Mouse (Mus musculus) heart, embryonic 16.5 days (tissue): ENCODE measurements around the gene 4930402F06Rik. TPM values are rescaled to one million over a fixed set of nuclear protein-coding genes. Genes with fewer than 3 reads are reported as not detected.

ENCODE experiments used
- ATAC-seq: fragments of 200-750 bp; cut with Nextera tagmentation; replicated peaks from 2 replicates; pipeline ENCODE4 v1.8.0; 2017; ENCODE audit warnings: moderate number of reproducible peaks; ENCODE audit not compliant: insufficient read depth, low FRiP score; ENCODE audit errors: extremely low read depth
- H3K27ac ChIP-seq: fragments of 300-500 bp; sonication (generic); 2 replicates; pipeline ENCODE4 v1.5.1; 2014; ENCODE audit warnings: mild to moderate bottlenecking, low read length, control low read depth, moderate library complexity
- H3K27me3 ChIP-seq: fragments of 300-500 bp; sonication (generic); 2 replicates; pipeline ENCODE4 v1.6.1; 2014; ENCODE audit warnings: low read length, mixed read lengths; ENCODE audit not compliant: control insufficient read depth, insufficient read depth
- H3K36me3 ChIP-seq: fragments of 300-500 bp; sonication (generic); 2 replicates; pipeline ENCODE4 v1.6.1; 2014; ENCODE audit not compliant: control insufficient read depth, insufficient read depth
- H3K4me1 ChIP-seq: fragments of 300-500 bp; sonication (generic); 2 replicates; pipeline ENCODE4 v1.6.1; 2014; ENCODE audit warnings: low read length, mixed read lengths; ENCODE audit not compliant: control insufficient read depth, insufficient read depth
- H3K4me2 ChIP-seq: fragments of 300-500 bp; sonication (generic); 2 replicates; pipeline ENCODE4 v1.6.1; 2014; ENCODE audit warnings: low read depth, mild to moderate bottlenecking, control low read depth, low read length
- H3K4me3 ChIP-seq: fragments of 300-500 bp; sonication (generic); 2 replicates; pipeline ENCODE4 v1.5.1; 2014; ENCODE audit warnings: mild to moderate bottlenecking, control low read depth, low read length
- H3K9ac ChIP-seq: fragments of 300-500 bp; sonication (generic); 2 replicates; pipeline ENCODE4 v1.6.1; 2014; ENCODE audit warnings: low read length, control low read depth
- H3K9me3 ChIP-seq: fragments of 300-500 bp; sonication (generic); replicated peaks from 2 replicates; pipeline ENCODE4 v1.6.1; 2016; ENCODE audit warnings: low read length; ENCODE audit not compliant: control insufficient read depth
- WGBS: fragments of 180-500 bp; shearing (Covaris S2); extraction: QIAGEN DNeasy Blood & Tissue Kit; methylation state at CpG from one replicate; pipeline ENCODE4 v1.1.7; 2014; 5-methylcytosine and 5-hydroxymethylcytosine counted together
- polyA plus RNA-seq: library from polyadenylated mRNA; unstranded; fragments of >200 nt; fragmentation: Nextera tagmentation; extraction: Ambion mirVana; gene quantifications from 2 replicates; pipeline ENCODE4 v1.2.1, GENCODE M21; 2015

4930402F06Rik gene
- polyA plus RNA-seq, 1 experiment from 2014 or later, result not detected

DNA sequence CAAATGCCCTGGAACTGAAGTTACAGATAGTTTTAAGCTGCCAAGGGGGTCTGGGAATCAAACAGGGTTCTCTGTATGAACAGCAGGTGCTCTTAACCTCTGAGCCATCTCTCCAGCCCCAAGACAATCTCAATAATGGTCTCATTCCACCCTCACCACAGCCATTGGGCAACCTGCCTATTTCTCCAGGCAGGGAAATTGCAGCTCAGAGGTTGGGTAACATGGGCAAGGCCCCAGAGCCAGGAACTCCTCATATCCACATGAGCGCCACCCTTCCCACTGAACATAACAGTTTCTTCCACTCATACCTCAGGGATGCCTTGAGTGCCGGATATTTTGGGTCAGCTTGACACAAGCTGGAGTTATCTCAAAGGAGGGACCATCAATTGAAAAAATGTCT is 40.8 kb upstream of the 4930402F06Rik start:
- H3K4me2 ChIP-seq, result no peak overlapping the region
- 94% methylated on average over 2 of the region's 2 CpGs for WGBS
- no peak for ATAC-seq
- no peak overlapping the region for H3K27ac ChIP-seq
- no peaks in the 10 kb centered on the region for H3K36me3 ChIP-seq
- no peak overlapping the region for H3K4me3 ChIP-seq
- no peaks in the 10 kb centered on the region for H3K9me3 ChIP-seq
- no peak overlapping the region for H3K9ac ChIP-seq
- H3K27me3 ChIP-seq, result no peaks in the 10 kb centered on the region
- H3K4me1 ChIP-seq, result peaks cover 35% of the 10 kb centered on the region

DNA sequence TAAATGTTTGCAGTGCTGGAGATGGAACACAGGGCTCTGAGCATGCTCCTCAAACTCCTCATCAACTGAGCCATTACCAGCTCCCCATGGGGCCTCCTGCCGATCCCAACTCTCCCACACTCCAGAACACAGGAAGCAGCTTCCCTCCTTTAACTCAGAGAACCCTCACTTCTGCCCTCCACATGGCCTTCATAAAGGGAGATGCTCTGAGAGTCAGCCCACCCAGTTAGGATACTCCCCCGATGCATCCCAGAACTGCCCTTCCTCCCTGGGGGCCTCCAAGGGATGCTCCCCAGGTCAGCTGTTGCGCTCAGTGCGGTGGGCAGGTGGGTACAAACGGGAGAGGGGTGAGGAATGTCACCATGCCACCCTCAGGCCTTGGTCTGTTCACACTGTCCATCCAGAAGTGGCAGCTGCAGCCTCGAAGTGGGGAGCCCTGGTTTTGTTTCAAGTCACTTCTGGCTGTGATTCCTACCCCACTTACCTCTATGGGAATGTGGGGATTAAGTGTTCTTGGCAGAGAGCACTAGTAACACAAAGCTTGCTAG is 37.7 kb upstream of the 4930402F06Rik start:
- Histone ChIP-seq H3K27ac (peak overlapping the region; percentile 54), H3K9me3 (no peaks in the 10 kb centered on the region), H3K4me2 (no peak overlapping the region), H3K4me3 (no peak overlapping the region), H3K36me3 (0 out of 2 replicates have a peak, but pooled peaks cover 3% of the 10 kb centered on the region), H3K9ac (no peak overlapping the region), H3K4me1 (peaks cover 42% of the 10 kb centered on the region), H3K27me3 (no peaks in the 10 kb centered on the region)
- 62% methylated on average over 6 of the region's 6 CpGs for WGBS
- no peak for ATAC-seq

DNA sequence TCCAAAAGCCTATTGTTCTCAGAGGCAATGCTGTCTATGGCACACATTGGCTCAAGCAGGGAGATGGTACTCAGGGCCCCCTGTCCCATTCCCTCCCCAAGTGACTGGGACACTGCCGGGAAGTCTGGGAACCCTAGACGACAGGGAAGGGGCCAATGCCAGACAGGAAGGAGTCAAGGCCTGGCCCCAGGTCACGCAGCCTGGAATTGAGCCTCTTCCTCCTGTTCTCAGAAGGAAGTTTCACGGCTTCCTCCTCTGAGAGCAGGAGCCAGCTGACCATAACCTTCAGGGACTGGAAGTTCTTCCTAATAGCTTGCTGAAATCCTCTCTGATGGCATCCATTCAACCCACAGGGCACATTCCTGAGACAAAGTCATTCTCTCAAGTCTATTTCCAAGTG is 36.5 kb upstream of the 4930402F06Rik start:
- H3K4me2 ChIP-seq, result no peak overlapping the region
- H3K36me3 ChIP-seq, result peaks cover 5% of the 10 kb centered on the region; the same call in 1 of the 2 replicates
- WGBS, result 57% methylated on average over 4 of the region's 4 CpGs
- H3K27me3 ChIP-seq, result no peaks in the 10 kb centered on the region
- no peak overlapping the region for H3K4me3 ChIP-seq
- no peaks in the 10 kb centered on the region for H3K9me3 ChIP-seq
- H3K9ac ChIP-seq, result no peak overlapping the region
- peak; percentile 18; the same call in 1 of the 2 replicates for ATAC-seq
- H3K4me1 ChIP-seq, result peaks cover 51% of the 10 kb centered on the region
- H3K27ac ChIP-seq, result peak overlapping the region; percentile 60

DNA sequence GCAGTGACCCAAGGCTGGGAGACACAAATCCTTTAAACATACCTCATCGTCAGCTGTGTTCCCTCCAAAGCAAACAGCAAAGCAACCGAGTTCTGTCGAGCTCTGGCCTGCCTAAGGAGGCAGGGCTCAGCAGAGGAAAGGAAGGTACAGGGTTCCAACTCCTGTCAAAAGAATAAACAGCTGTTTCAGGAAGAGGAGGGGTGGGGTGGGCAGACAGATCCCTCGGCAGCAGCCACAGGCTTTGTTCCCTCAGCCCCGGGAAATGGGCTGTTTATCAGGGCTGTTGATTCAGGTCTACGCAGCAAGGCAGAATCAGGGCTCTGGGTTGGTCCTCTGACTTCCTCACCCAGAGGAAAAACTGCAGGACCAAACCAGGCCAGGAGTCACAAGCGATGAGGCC is 35.5 kb upstream of the 4930402F06Rik start:
- Histone ChIP-seq H3K27ac (peak overlapping the region; percentile 60), H3K4me2 (peak overlapping the region; percentile 55), H3K9ac (peak overlapping the region; percentile 69), H3K27me3 (no peaks in the 10 kb centered on the region), H3K9me3 (no peaks in the 10 kb centered on the region), H3K4me1 (peaks cover 58% of the 10 kb centered on the region), H3K36me3 (peaks cover 5% of the 10 kb centered on the region; the same call in 1 of the 2 replicates), H3K4me3 (peak overlapping the region; percentile 41)
- 23% methylated on average over 7 of the region's 7 CpGs for WGBS
- peak; percentile 68 for ATAC-seq

DNA sequence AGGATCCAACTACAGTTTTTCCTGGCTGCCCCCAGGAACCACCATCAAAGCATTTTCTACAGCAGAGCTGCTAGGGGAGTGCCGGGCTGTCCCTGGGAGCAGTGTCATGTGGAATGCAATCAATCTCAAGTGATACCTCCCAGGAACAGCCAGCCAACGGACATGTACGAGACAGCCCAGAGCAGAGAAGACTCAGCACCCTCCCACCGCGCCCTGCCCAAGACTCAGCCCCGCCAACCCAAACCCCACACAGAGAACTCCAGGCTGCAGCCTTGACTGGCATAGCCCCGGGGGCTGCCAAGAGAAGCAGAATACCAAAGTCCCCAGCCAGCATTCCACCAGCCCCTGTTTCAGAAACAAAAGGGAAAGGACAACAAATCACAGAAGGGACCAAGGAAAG is 35.0 kb upstream of the 4930402F06Rik start:
- ATAC-seq, result peak; percentile 53
- Histone ChIP-seq H3K4me3 (peak overlapping the region; percentile 41), H3K9me3 (no peaks in the 10 kb centered on the region), H3K4me2 (peak overlapping the region; percentile 55), H3K27ac (peak overlapping the region; percentile 60), H3K27me3 (no peaks in the 10 kb centered on the region), H3K36me3 (peaks cover 5% of the 10 kb centered on the region; the same call in 1 of the 2 replicates), H3K4me1 (peaks cover 58% of the 10 kb centered on the region), H3K9ac (peak overlapping the region; percentile 69)
- WGBS, result 8% methylated on average over 7 of the region's 7 CpGs

DNA sequence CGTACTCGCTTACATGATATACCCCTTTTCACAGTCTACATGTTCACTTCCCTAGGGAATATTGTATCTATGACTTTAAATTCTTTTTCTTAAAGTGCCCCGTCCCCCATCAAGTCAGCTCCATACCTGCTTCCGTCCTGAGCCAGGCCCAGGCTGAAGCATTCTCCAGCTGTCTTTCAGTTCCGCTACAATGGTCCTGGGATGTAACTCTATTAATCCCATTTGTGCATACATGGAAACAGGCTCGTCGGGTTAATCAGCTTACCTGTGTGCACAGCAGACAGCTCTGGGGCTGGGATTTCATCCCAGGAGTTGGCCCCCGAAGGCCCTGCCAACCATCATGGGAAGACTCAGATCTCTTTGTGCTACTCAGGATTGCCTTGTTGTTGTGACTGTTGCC is 33.8 kb upstream of the 4930402F06Rik start:
- H3K4me1 ChIP-seq, result peaks cover 58% of the 10 kb centered on the region
- H3K36me3 ChIP-seq, result peaks cover 5% of the 10 kb centered on the region; the same call in 1 of the 2 replicates
- no peak overlapping the region for H3K27ac ChIP-seq
- peak overlapping the region; percentile 16; the same call in 1 of the 2 replicates for H3K4me2 ChIP-seq
- H3K9ac ChIP-seq, result no peak overlapping the region
- no peak overlapping the region for H3K4me3 ChIP-seq
- no peak for ATAC-seq
- WGBS, result 87% methylated on average over 8 of the region's 8 CpGs
- H3K9me3 ChIP-seq, result no peaks in the 10 kb centered on the region
- no peaks in the 10 kb centered on the region for H3K27me3 ChIP-seq

DNA sequence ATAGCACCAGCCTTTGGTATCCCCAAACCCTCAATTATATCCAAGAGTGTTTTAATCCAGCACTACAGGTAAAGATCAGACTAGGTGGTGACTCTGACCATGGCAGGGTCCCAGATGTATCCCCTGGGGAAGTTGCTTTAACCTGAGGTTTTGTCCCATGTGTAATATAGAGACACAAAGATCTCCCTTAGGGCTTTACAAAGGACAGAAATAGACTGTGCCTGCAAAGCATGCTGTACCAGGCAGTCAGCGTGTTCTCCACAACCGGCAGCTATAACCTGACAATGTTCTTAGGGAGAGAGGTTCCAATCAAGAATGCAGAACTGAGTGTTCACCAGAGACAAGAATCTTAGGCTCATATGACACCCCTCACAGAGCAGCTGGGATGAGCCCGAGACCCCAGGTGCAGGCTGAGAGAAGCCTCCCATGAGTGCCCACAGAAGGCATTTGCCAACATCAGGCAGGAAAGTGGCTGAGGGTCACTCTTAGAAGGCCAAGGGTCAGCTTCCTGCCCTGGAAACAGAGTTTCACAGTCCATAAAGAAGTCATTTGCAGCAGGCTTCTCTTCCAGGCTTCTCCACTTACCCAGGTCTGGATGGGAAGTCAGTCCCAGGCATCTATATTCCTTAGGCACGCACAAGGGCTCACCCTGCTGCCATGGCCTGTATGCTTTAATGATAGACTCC is 31.8 kb upstream of the 4930402F06Rik start:
- WGBS, result 67% methylated on average over 4 of the region's 4 CpGs
- Histone ChIP-seq H3K9ac (0 out of 2 replicates have a peak overlapping the region, but pooled peaks have one; percentile 26), H3K36me3 (peaks cover 5% of the 10 kb centered on the region; the same call in 1 of the 2 replicates), H3K27me3 (no peaks in the 10 kb centered on the region), H3K9me3 (no peaks in the 10 kb centered on the region), H3K4me3 (no peak overlapping the region), H3K4me2 (no peak overlapping the region), H3K4me1 (peaks cover 43% of the 10 kb centered on the region), H3K27ac (peak overlapping the region; percentile 42; the same call in 1 of the 2 replicates)
- no peak for ATAC-seq

DNA sequence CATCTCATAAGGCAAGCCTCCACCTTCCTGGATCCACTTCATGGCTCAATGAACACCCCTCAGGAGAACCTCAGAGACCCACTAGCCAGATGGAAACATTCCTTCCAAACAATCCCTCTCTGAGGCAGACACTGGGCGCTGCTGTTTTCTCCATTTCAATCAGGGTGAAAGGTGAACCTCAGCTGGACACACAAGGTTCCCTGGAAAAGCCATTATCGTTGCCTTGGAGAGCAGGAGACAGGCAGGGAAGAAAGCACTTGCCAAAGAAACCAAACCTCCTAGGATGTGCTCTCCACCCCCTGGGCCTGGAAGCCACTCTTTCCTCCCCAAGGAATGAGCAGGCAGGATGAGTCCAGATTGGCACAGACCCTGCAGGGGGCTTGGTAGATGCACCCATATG is 30.6 kb upstream of the 4930402F06Rik start:
- Histone ChIP-seq H3K4me2 (no peak overlapping the region), H3K27ac (peak overlapping the region; percentile 46; the same call in 1 of the 2 replicates), H3K9ac (no peak overlapping the region), H3K36me3 (peaks cover 7% of the 10 kb centered on the region; the same call in 1 of the 2 replicates), H3K4me3 (no peak overlapping the region), H3K27me3 (no peaks in the 10 kb centered on the region), H3K9me3 (no peaks in the 10 kb centered on the region), H3K4me1 (peaks cover 32% of the 10 kb centered on the region)
- ATAC-seq, result no peak
- WGBS, result 48% methylated on average over 2 of the region's 2 CpGs

DNA sequence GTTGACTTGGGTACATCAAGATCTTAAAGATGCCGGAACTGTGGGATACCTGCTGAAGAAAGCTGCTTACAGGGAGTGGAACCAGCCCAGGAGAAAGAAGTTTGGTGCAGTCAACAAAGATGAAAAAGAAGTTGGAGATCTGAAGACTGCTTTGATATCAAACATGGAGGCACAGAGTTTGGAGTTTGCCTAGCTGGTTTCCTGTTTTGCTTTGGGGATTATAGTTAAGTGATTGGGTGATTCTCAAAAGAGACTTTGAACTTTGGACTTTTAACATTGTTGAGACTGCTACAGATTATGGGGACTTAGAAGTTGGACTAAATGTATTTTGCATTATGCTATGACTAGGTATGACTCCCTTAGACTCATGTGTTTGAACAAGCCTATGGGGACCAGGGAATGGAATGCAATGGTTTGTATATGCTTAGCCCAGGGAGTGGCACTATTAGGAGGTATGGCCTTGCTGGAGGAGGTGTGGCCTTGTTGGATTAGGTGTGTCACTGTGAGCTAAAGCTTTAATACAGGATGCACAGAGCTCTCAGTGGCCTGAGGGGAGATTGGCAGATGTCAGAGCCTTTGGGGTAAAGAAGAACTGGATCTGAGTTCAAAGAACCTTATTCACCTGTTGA is 26.9 kb upstream of the 4930402F06Rik start:
- H3K27ac ChIP-seq, result no peak overlapping the region
- peaks cover 37% of the 10 kb centered on the region for H3K36me3 ChIP-seq
- no peak overlapping the region for H3K4me3 ChIP-seq
- H3K9ac ChIP-seq, result no peak overlapping the region
- WGBS, result 89% methylated on average over 1 of the region's 1 CpGs
- H3K27me3 ChIP-seq, result no peaks in the 10 kb centered on the region
- ATAC-seq, result no peak
- H3K4me2 ChIP-seq, result no peak overlapping the region
- H3K9me3 ChIP-seq, result peaks cover 6% of the 10 kb centered on the region
- H3K4me1 ChIP-seq, result peaks cover 10% of the 10 kb centered on the region
